Mouse (Mus musculus): ENCODE data around the gene Card14.

The Card14 gene

DNA sequence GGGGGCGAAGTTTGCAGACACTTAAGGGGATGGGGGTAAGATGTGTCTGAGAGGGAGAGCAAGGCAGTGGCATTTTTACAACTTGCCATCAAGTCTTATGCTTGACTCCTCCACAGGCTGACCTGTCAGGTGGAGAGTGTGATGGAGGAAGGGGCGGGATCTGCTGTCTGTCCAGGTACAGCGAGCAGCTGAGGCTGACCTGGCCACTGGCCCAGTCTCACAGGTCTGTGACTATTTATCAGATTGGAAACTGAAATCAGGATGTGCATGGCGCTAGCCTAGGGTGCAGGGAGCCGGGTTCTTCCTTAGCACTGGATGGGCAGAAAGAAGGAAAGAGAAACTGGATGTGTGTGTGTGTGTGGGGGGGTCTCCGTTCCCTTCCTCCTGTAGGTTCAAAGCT lies 86.6 kb downstream of the Card14 start:
- no peak for DNase-seq (ENCODE audit: extremely low spot score, low spot score)
